Mouse (Mus musculus): Measurements from ENCODE around the gene Adam22. TPM values are rescaled to one million over a fixed set of nuclear protein-coding genes. Genes with fewer than 3 reads are reported as not detected.

Gene Adam22
- polyA plus RNA-seq, 1 experiment: 0.55 TPM

GRCm38 (mm10) chr5:8146146-8146545 lies 221.8 kb downstream of the Adam22 start:
- DNase-seq: no peak
- WGBS: 98% methylated on average over 2 of the region's 2 CpGs
- Histone ChIP-seq H3K27ac (ENCODE audit: control insufficient read depth, insufficient read depth, low read length) (no peak overlapping the region), H3K27me3 (ENCODE audit: control insufficient read depth, insufficient read depth, low read length) (no peaks in the 10 kb centered on the region), H3K4me3 (ENCODE audit: control insufficient read depth, insufficient read depth, low read length) (no peak overlapping the region), H3K4me1 (replicated peaks; ENCODE audit: control insufficient read depth, insufficient read depth, low read length) (no peaks in the 10 kb centered on the region), H3K36me3 (ENCODE audit: control insufficient read depth, insufficient read depth, low read length) (no peaks in the 10 kb centered on the region)
- TF ChIP-seq POLR2A (IDR thresholded peaks at IDR 0.05; ENCODE audit: control insufficient read depth, extremely low read depth, insufficient read depth, low read length, poor library complexity) (no peak), CTCF (IDR thresholded peaks at IDR 0.05; ENCODE audit: borderline replicate concordance, control insufficient read depth, extremely low read depth, insufficient read depth, low read length, poor library complexity) (no peak)

- Histone ChIP-seq H3K27ac (ENCODE audit: control insufficient read depth, insufficient read depth, low read length) (no peak overlapping the region), H3K4me3 (ENCODE audit: control insufficient read depth, insufficient read depth, low read length) (no peak overlapping the region), H3K36me3 (ENCODE audit: control insufficient read depth, insufficient read depth, low read length) (no peaks in the 10 kb centered on the region), H3K27me3 (ENCODE audit: control insufficient read depth, insufficient read depth, low read length) (no peaks in the 10 kb centered on the region), H3K4me1 (replicated peaks; ENCODE audit: control insufficient read depth, insufficient read depth, low read length) (no peaks in the 10 kb centered on the region)
- 94% methylated on average over 5 of the region's 5 CpGs for WGBS
- no peak for TF ChIP-seq CTCF (IDR thresholded peaks at IDR 0.05; ENCODE audit: borderline replicate concordance, control insufficient read depth, extremely low read depth, insufficient read depth, low read length, poor library complexity)
- TF ChIP-seq POLR2A (IDR thresholded peaks at IDR 0.05; ENCODE audit: control insufficient read depth, extremely low read depth, insufficient read depth, low read length, poor library complexity): no peak
- DNase-seq: no peak
Measured at GRCm38 (mm10) chr5:8145473-8145872, 222.5 kb downstream of the Adam22 start.

GRCm38 (mm10) chr5:8132546-8132945 lies 235.4 kb downstream of the Adam22 start:
- no peak for TF ChIP-seq CTCF (IDR thresholded peaks at IDR 0.05; ENCODE audit: borderline replicate concordance, control insufficient read depth, extremely low read depth, insufficient read depth, low read length, poor library complexity)
- no peak for TF ChIP-seq POLR2A (IDR thresholded peaks at IDR 0.05; ENCODE audit: control insufficient read depth, extremely low read depth, insufficient read depth, low read length, poor library complexity)
- no peak for DNase-seq
- 91% methylated on average over 5 of the region's 5 CpGs for WGBS
- no peak overlapping the region for H3K4me3 ChIP-seq (ENCODE audit: control insufficient read depth, insufficient read depth, low read length)
- H3K4me1 ChIP-seq (replicated peaks; ENCODE audit: control insufficient read depth, insufficient read depth, low read length): no peaks in the 10 kb centered on the region
- no peaks in the 10 kb centered on the region for H3K27me3 ChIP-seq (ENCODE audit: control insufficient read depth, insufficient read depth, low read length)
- H3K36me3 ChIP-seq (ENCODE audit: control insufficient read depth, insufficient read depth, low read length): no peaks in the 10 kb centered on the region
- no peak overlapping the region for H3K27ac ChIP-seq (ENCODE audit: control insufficient read depth, insufficient read depth, low read length)

GRCm38 (mm10) chr5:8131918-8132317 lies 236.0 kb downstream of the Adam22 start:
- Histone ChIP-seq H3K4me3 (ENCODE audit: control insufficient read depth, insufficient read depth, low read length) (no peak overlapping the region), H3K27me3 (ENCODE audit: control insufficient read depth, insufficient read depth, low read length) (no peaks in the 10 kb centered on the region), H3K36me3 (ENCODE audit: control insufficient read depth, insufficient read depth, low read length) (no peaks in the 10 kb centered on the region), H3K4me1 (replicated peaks; ENCODE audit: control insufficient read depth, insufficient read depth, low read length) (no peaks in the 10 kb centered on the region), H3K27ac (ENCODE audit: control insufficient read depth, insufficient read depth, low read length) (no peak overlapping the region)
- 90% methylated on average over 8 of the region's 8 CpGs for WGBS
- DNase-seq: no peak
- TF ChIP-seq CTCF (IDR thresholded peaks at IDR 0.05; ENCODE audit: borderline replicate concordance, control insufficient read depth, extremely low read depth, insufficient read depth, low read length, poor library complexity): no peak
- TF ChIP-seq POLR2A (IDR thresholded peaks at IDR 0.05; ENCODE audit: control insufficient read depth, extremely low read depth, insufficient read depth, low read length, poor library complexity): no peak

- H3K4me1 ChIP-seq (replicated peaks; ENCODE audit: control insufficient read depth, insufficient read depth, low read length): no peaks in the 10 kb centered on the region
- no peak overlapping the region for H3K27ac ChIP-seq (ENCODE audit: control insufficient read depth, insufficient read depth, low read length)
- H3K4me3 ChIP-seq (ENCODE audit: control insufficient read depth, insufficient read depth, low read length): no peak overlapping the region
- TF ChIP-seq CTCF (IDR thresholded peaks at IDR 0.05; ENCODE audit: borderline replicate concordance, control insufficient read depth, extremely low read depth, insufficient read depth, low read length, poor library complexity): no peak
- TF ChIP-seq POLR2A (IDR thresholded peaks at IDR 0.05; ENCODE audit: control insufficient read depth, extremely low read depth, insufficient read depth, low read length, poor library complexity): no peak
- no peaks in the 10 kb centered on the region for H3K27me3 ChIP-seq (ENCODE audit: control insufficient read depth, insufficient read depth, low read length)
- WGBS: 92% methylated on average over 2 of the region's 2 CpGs
- no peaks in the 10 kb centered on the region for H3K36me3 ChIP-seq (ENCODE audit: control insufficient read depth, insufficient read depth, low read length)
- no peak for DNase-seq
Measured at GRCm38 (mm10) chr5:8129750-8130149, 238.2 kb downstream of the Adam22 start.

- Histone ChIP-seq H3K4me1 (replicated peaks; ENCODE audit: control insufficient read depth, insufficient read depth, low read length) (no peaks in the 10 kb centered on the region), H3K4me3 (ENCODE audit: control insufficient read depth, insufficient read depth, low read length) (no peak overlapping the region), H3K27me3 (ENCODE audit: control insufficient read depth, insufficient read depth, low read length) (no peaks in the 10 kb centered on the region), H3K27ac (ENCODE audit: control insufficient read depth, insufficient read depth, low read length) (no peak overlapping the region), H3K36me3 (ENCODE audit: control insufficient read depth, insufficient read depth, low read length) (no peaks in the 10 kb centered on the region)
- WGBS: 85% methylated on average over 3 of the region's 3 CpGs
- DNase-seq: no peak
- no peak for TF ChIP-seq CTCF (IDR thresholded peaks at IDR 0.05; ENCODE audit: borderline replicate concordance, control insufficient read depth, extremely low read depth, insufficient read depth, low read length, poor library complexity)
- TF ChIP-seq POLR2A (IDR thresholded peaks at IDR 0.05; ENCODE audit: control insufficient read depth, extremely low read depth, insufficient read depth, low read length, poor library complexity): no peak
Measured at GRCm38 (mm10) chr5:8120926-8121325, 247.0 kb downstream of the Adam22 start.

- TF ChIP-seq POLR2A (IDR thresholded peaks at IDR 0.05; ENCODE audit: control insufficient read depth, extremely low read depth, insufficient read depth, low read length, poor library complexity) (no peak), CTCF (IDR thresholded peaks at IDR 0.05; ENCODE audit: borderline replicate concordance, control insufficient read depth, extremely low read depth, insufficient read depth, low read length, poor library complexity) (no peak)
- Histone ChIP-seq H3K4me1 (replicated peaks; ENCODE audit: control insufficient read depth, insufficient read depth, low read length) (no peaks in the 10 kb centered on the region), H3K36me3 (ENCODE audit: control insufficient read depth, insufficient read depth, low read length) (no peaks in the 10 kb centered on the region)
Measured at GRCm38 (mm10) chr5:8120087-8120486, 247.9 kb downstream of the Adam22 start.

More at GRCm38 (mm10) chr5:8120087-8120486, 247.9 kb downstream of the Adam22 start:
- Histone ChIP-seq H3K4me3 (ENCODE audit: control insufficient read depth, insufficient read depth, low read length) (no peak overlapping the region), H3K27ac (ENCODE audit: control insufficient read depth, insufficient read depth, low read length) (no peak overlapping the region), H3K27me3 (ENCODE audit: control insufficient read depth, insufficient read depth, low read length) (no peaks in the 10 kb centered on the region)
- no peak for DNase-seq
- WGBS: 92% methylated on average over 2 of the region's 2 CpGs

Data from thymus, adult 2 months (tissue).